9 mouse cellular contexts compared by ENCODE assay signal in genomic region chrX:9273377-9274002, GRCm38 (mm10). TPM values are rescaled to one million over a fixed set of nuclear protein-coding genes. Genes with fewer than 3 reads are reported as not detected.
DNase-seq lines count a peak whose midpoint lies in the region; ATAC-seq lines count a peak whose summit lies in the region.
"Had no signal": no experiment of that assay in that cellular context is flagged by ENCODE, and none has a peak within 500 bp of the region (broad histone marks: within the 10 kb centered on the region; RNA-seq: fewer than 3 reads in every experiment).

No protein-coding gene starts in this region.

- WGBS in kidney, embryonic 14.5 days, result 58% methylated on average over 12 of the region's 12 CpGs
- 61% methylated on average over 12 of the region's 12 CpGs for WGBS in embryonic facial prominence, embryonic 10.5 days
- WGBS in midbrain, embryonic 16.5 days, result 62% methylated on average over 12 of the region's 12 CpGs

- H3K9ac ChIP-seq in kidney, embryonic 14.5 days (ENCODE audit: low read depth, low read length), result no peak overlapping the region
- H3K9ac ChIP-seq in midbrain, embryonic 16.5 days (ENCODE audit: low read depth, low read length), result peak overlapping the region; percentile 72

- no peaks in the 10 kb centered on the region for H3K27me3 ChIP-seq in kidney, embryonic 14.5 days (ENCODE audit: control insufficient read depth, insufficient read depth, low read length)
- peaks cover 10% of the 10 kb centered on the region for H3K27me3 ChIP-seq in embryonic facial prominence, embryonic 10.5 days (replicated peaks; ENCODE audit: low read depth, poor library complexity, severe bottlenecking)
- H3K27me3 ChIP-seq in midbrain, embryonic 16.5 days (ENCODE audit: control insufficient read depth, insufficient read depth, low read depth, low read length), result no peaks in the 10 kb centered on the region

- H3K36me3 ChIP-seq in kidney, embryonic 14.5 days (ENCODE audit: control insufficient read depth, insufficient read depth, low read length), result no peaks in the 10 kb centered on the region
- H3K36me3 ChIP-seq in embryonic facial prominence, embryonic 10.5 days (replicated peaks), result no peaks in the 10 kb centered on the region
- no peaks in the 10 kb centered on the region for H3K36me3 ChIP-seq in midbrain, embryonic 16.5 days (ENCODE audit: control insufficient read depth, insufficient read depth, low read length)

- no peak for DNase-seq in kidney, adult 9 months
- DNase-seq in embryonic facial prominence, embryonic 10.5 days (ENCODE audit: low spot score), result no peak
- DNase-seq in induced T-regulatory cell, adult 2 months (ENCODE audit: low read depth), result peak; percentile 19
- DNase-seq in layer of hippocampus, postnatal 36 days, result no peak
- DNase-seq in cerebellum, adult 8-10 months, result no peak
- DNase-seq in cerebellum, adult 9-10 months, result no peak
- DNase-seq: kidney, postnatal 10 days had no signal

- H3K4me1 ChIP-seq in kidney, embryonic 14.5 days (ENCODE audit: control insufficient read depth, insufficient read depth, low read length), result no peaks in the 10 kb centered on the region
- H3K4me1 ChIP-seq in embryonic facial prominence, embryonic 10.5 days, result no peaks in the 10 kb centered on the region
- H3K4me1 ChIP-seq in midbrain, embryonic 16.5 days (ENCODE audit: control insufficient read depth, insufficient read depth, low read length), result no peaks in the 10 kb centered on the region; the same call in 1 of the 2 replicates

- H3K4me3 ChIP-seq in kidney, embryonic 14.5 days (ENCODE audit: low read length), result peak overlapping the region; percentile 53; the same call in 1 of the 2 replicates
- peak overlapping the region; percentile 64 for H3K4me3 ChIP-seq in embryonic facial prominence, embryonic 10.5 days
- H3K4me3 ChIP-seq in midbrain, embryonic 16.5 days (ENCODE audit: low read depth, low read length), result peak overlapping the region; percentile 58

- H3K27ac ChIP-seq in kidney, embryonic 14.5 days (ENCODE audit: low read depth, low read length), result no peak overlapping the region
- H3K27ac ChIP-seq in embryonic facial prominence, embryonic 10.5 days (replicated peaks), result no peak overlapping the region
- H3K27ac ChIP-seq in midbrain, embryonic 16.5 days (ENCODE audit: low read length), result no peak overlapping the region

- no peaks in the 10 kb centered on the region for H3K9me3 ChIP-seq in kidney, embryonic 14.5 days (ENCODE audit: control insufficient read depth, low read length)
- H3K9me3 ChIP-seq in embryonic facial prominence, embryonic 10.5 days, result no peaks in the 10 kb centered on the region
- no peaks in the 10 kb centered on the region for H3K9me3 ChIP-seq in midbrain, embryonic 16.5 days (replicated peaks; ENCODE audit: control insufficient read depth, low read length, poor library complexity, severe bottlenecking)

- H3K4me2 ChIP-seq in kidney, embryonic 14.5 days (replicated peaks; ENCODE audit: low read depth, low read length), result peak overlapping the region; percentile 52
- H3K4me2 ChIP-seq in midbrain, embryonic 16.5 days (ENCODE audit: low read length), result peak overlapping the region; percentile 52

- no peak for ATAC-seq in kidney, embryonic 14.5 days (ENCODE audit: low FRiP score, low TSS enrichment)
- ATAC-seq in midbrain, embryonic 16.5 days, result peak; percentile 6; the same call in 1 of the 2 replicates

RNA-seq across cellular contexts. Expression of gene Xk, which starts 0.9 kb away (rescaled TPM):
- polyA plus RNA-seq in kidney, embryonic 14.5 days (2014; fragmentation: Nextera tagmentation; extraction: Ambion mirVana), result 1.1 and 2.0 TPM in 2 replicates
- 2.0 TPM in 2 replicates for polyA plus RNA-seq in embryonic facial prominence, embryonic 10.5 days (2016; fragmentation: Nextera tagmentation; extraction: Ambion mirVana)
- 5.3 and 5.4 TPM in 2 replicates for polyA plus RNA-seq in midbrain, embryonic 16.5 days (2015; fragmentation: Nextera tagmentation; extraction: Ambion mirVana)
- total RNA-seq in layer of hippocampus, postnatal 36 days (2021), result 10 to 100 TPM; 14.9 to 16.7 TPM

RNA-seq across cellular contexts. Expression of gene H2al1m, which starts 10.1 kb away (rescaled TPM):
- polyA plus RNA-seq in kidney, embryonic 14.5 days (2014; fragmentation: Nextera tagmentation; extraction: Ambion mirVana), result not detected in 2 replicates
- not detected in 2 replicates for polyA plus RNA-seq in embryonic facial prominence, embryonic 10.5 days (2016; fragmentation: Nextera tagmentation; extraction: Ambion mirVana)
- polyA plus RNA-seq in midbrain, embryonic 16.5 days (2015; fragmentation: Nextera tagmentation; extraction: Ambion mirVana), result not detected in 2 replicates
- under 1 TPM in 1 of 2 experiments, not detected in 1; 0.72 TPM for total RNA-seq in layer of hippocampus, postnatal 36 days (2021)

RNA-seq across cellular contexts. Expression of gene Gm14862, which starts 16.8 kb away (rescaled TPM):
- polyA plus RNA-seq in kidney, embryonic 14.5 days (2014; fragmentation: Nextera tagmentation; extraction: Ambion mirVana), result not detected in 2 replicates
- not detected in 2 replicates for polyA plus RNA-seq in embryonic facial prominence, embryonic 10.5 days (2016; fragmentation: Nextera tagmentation; extraction: Ambion mirVana)
- 0.24 TPM in 1 of 2 replicates, not detected in the other for polyA plus RNA-seq in midbrain, embryonic 16.5 days (2015; fragmentation: Nextera tagmentation; extraction: Ambion mirVana)
- total RNA-seq in layer of hippocampus, postnatal 36 days (2021), result not detected
